Mouse (Mus musculus) C2C12 (cell line): ENCODE measurements at regions not wholly inside any gene's neighbourhood (a gene's known extent, or its start where the extent isn't known, plus 50 kb on each side); places are given as distances from the start of the nearest gene placed in this dataset.

Source experiments
- H3K27me3 ChIP-seq: one replicate; pipeline ENCODE4 v1.6.1; 2011; ENCODE audit not compliant: control insufficient read depth, insufficient read depth, insufficient read length
- H3K36me3 ChIP-seq: one replicate; pipeline ENCODE4 v1.6.1; 2011; ENCODE audit not compliant: control insufficient read depth, insufficient read depth
- H3K4me3 ChIP-seq: one replicate; pipeline ENCODE4 v1.5.1; 2011; ENCODE audit warnings: mild to moderate bottlenecking, control low read depth; ENCODE audit not compliant: poor library complexity, insufficient read depth, severe bottlenecking
- H3K79me2 ChIP-seq: one replicate; pipeline ENCODE4 v1.6.1; 2011; ENCODE audit not compliant: control insufficient read depth, insufficient read depth
- H3K79me3 ChIP-seq: one replicate; pipeline ENCODE4 v1.6.1; 2011; ENCODE audit warnings: low read depth, control low read depth
- H3ac ChIP-seq: one replicate; pipeline ENCODE3; 2011; ENCODE audit warnings: low read depth; ENCODE audit not compliant: control insufficient read depth, insufficient read length
- CEBPB ChIP-seq: IDR thresholded peaks from one replicate; pipeline ENCODE4 v1.6.1; 2011; ENCODE audit warnings: low read depth, mild to moderate bottlenecking, control low read depth, moderate library complexity
- CTCF ChIP-seq: IDR thresholded peaks from one replicate; pipeline ENCODE4 v1.5.1; 2011; ENCODE audit not compliant: control insufficient read depth, insufficient read depth, insufficient read length
- FOSL1 ChIP-seq: IDR thresholded peaks from one replicate; pipeline ENCODE4 v1.8.0; 2011; ENCODE audit warnings: mild to moderate bottlenecking, low read length; ENCODE audit not compliant: poor library complexity, insufficient read depth, severe bottlenecking
- MAX ChIP-seq: IDR thresholded peaks from one replicate; pipeline ENCODE4 v1.6.1; 2011; ENCODE audit warnings: mild to moderate bottlenecking, control low read depth
- MYOD1 ChIP-seq: IDR thresholded peaks from one replicate; pipeline ENCODE4 v1.6.1; 2011; ENCODE audit warnings: low read depth; ENCODE audit not compliant: control insufficient read depth, insufficient read length
- MYOG ChIP-seq: IDR thresholded peaks from one replicate; pipeline ENCODE4 v1.6.1; 2011; ENCODE audit not compliant: control insufficient read depth, insufficient read length; ENCODE audit errors: extremely low read depth
- USF1 ChIP-seq: IDR thresholded peaks from one replicate; pipeline ENCODE4 v1.6.1; 2011; ENCODE audit warnings: low read depth, mild to moderate bottlenecking, control low read depth, moderate library complexity

GRCm38 (mm10) chr1:63875297-63875962, 106.4 kb upstream of the 4933402D24Rik start:
- Histone ChIP-seq H3K4me3 (no peak overlapping the region), H3K27me3 (peaks cover 11% of the 10 kb centered on the region), H3K36me3 (no peaks in the 10 kb centered on the region), H3K79me2 (no peaks in the 10 kb centered on the region), H3ac (no peak overlapping the region), H3K79me3 (no peaks in the 10 kb centered on the region)
- TF ChIP-seq CTCF (no peak), MYOG (no peak), CEBPB (no peak), MAX (no peak), FOSL1 (no peak), MYOD1 (no peak), USF1 (no peak)

GRCm38 (mm10) chr1:63871831-63872230, 102.8 kb upstream of the 4933402D24Rik start:
- TF ChIP-seq FOSL1: no peak
- no peak for TF ChIP-seq MYOG
- H3K79me2 ChIP-seq: no peaks in the 10 kb centered on the region
- H3K36me3 ChIP-seq: no peaks in the 10 kb centered on the region
- no peaks in the 10 kb centered on the region for H3K79me3 ChIP-seq
- H3ac ChIP-seq: no peak overlapping the region
- no peak overlapping the region for H3K4me3 ChIP-seq
- H3K27me3 ChIP-seq: peaks cover 11% of the 10 kb centered on the region

- Histone ChIP-seq H3K79me2 (no peaks in the 10 kb centered on the region), H3K4me3 (no peak overlapping the region), H3K27me3 (peaks cover 6% of the 10 kb centered on the region), H3K79me3 (no peaks in the 10 kb centered on the region), H3ac (no peak overlapping the region), H3K36me3 (no peaks in the 10 kb centered on the region)
- no peak for TF ChIP-seq MAX
- TF ChIP-seq CTCF: no peak
- no peak for TF ChIP-seq FOSL1
- no peak for TF ChIP-seq USF1
Measured at GRCm38 (mm10) chr1:63869342-63869741, 100.3 kb upstream of the 4933402D24Rik start.

GRCm38 (mm10) chr1:63857933-63858649, 89.0 kb upstream of the 4933402D24Rik start:
- Histone ChIP-seq H3K27me3 (no peaks in the 10 kb centered on the region), H3K36me3 (no peaks in the 10 kb centered on the region), H3ac (no peak overlapping the region), H3K4me3 (no peak overlapping the region), H3K79me2 (no peaks in the 10 kb centered on the region), H3K79me3 (no peaks in the 10 kb centered on the region)
- TF ChIP-seq USF1 (no peak), FOSL1 (no peak), CEBPB (no peak), MYOG (no peak), CTCF (no peak), MYOD1 (no peak), MAX (no peak)

- Histone ChIP-seq H3ac (no peak overlapping the region), H3K4me3 (no peak overlapping the region), H3K79me2 (no peaks in the 10 kb centered on the region), H3K79me3 (no peaks in the 10 kb centered on the region), H3K36me3 (no peaks in the 10 kb centered on the region), H3K27me3 (no peaks in the 10 kb centered on the region)
- TF ChIP-seq USF1 (no peak), MYOG (no peak), MAX (no peak), CTCF (no peak), MYOD1 (no peak), FOSL1 (no peak), CEBPB (no peak)
Measured at GRCm38 (mm10) chr1:63857468-63857867, 88.4 kb upstream of the 4933402D24Rik start.

GRCm38 (mm10) chr1:63856366-63856765, 87.3 kb upstream of the 4933402D24Rik start:
- no peaks in the 10 kb centered on the region for H3K27me3 ChIP-seq
- no peaks in the 10 kb centered on the region for H3K79me3 ChIP-seq

More at GRCm38 (mm10) chr1:63856366-63856765, 87.3 kb upstream of the 4933402D24Rik start:
- H3K4me3 ChIP-seq: no peak overlapping the region
- TF ChIP-seq MYOG: no peak
- TF ChIP-seq USF1: no peak
- no peak for TF ChIP-seq CEBPB
- TF ChIP-seq MAX: no peak
- no peak for TF ChIP-seq CTCF
- no peak for TF ChIP-seq MYOD1
- TF ChIP-seq FOSL1: no peak
- H3K79me2 ChIP-seq: no peaks in the 10 kb centered on the region
- H3ac ChIP-seq: no peak overlapping the region
- H3K36me3 ChIP-seq: no peaks in the 10 kb centered on the region
